Mouse (Mus musculus) brown adipose tissue, adult 24 weeks (tissue): ENCODE measurements around the gene Pfkfb1. TPM values are rescaled to one million over a fixed set of nuclear protein-coding genes. Genes with fewer than 3 reads are reported as not detected.

ENCODE experiments used
- H3K27ac ChIP-seq: fragments of 200-500 bp; replicated peaks from 2 replicates; pipeline ENCODE4 v1.5.1; 2012; ENCODE audit warnings: low read depth, mild to moderate bottlenecking, low read length
- H3K4me1 ChIP-seq: fragments of 200-500 bp; 2 replicates; pipeline ENCODE4 v1.6.1; 2012; ENCODE audit warnings: low read length, mixed read lengths; ENCODE audit not compliant: control insufficient read depth, insufficient read depth, insufficient read length
- H3K4me3 ChIP-seq: fragments of 200-500 bp; 2 replicates; pipeline ENCODE4 v1.5.1; 2012; ENCODE audit warnings: low read depth, mild to moderate bottlenecking, low read length, moderate library complexity; ENCODE audit not compliant: insufficient read depth
- polyA plus RNA-seq: library from polyadenylated mRNA; stranded (reverse); fragments of >200 nt; gene quantifications from 2 replicates; pipeline ENCODE4 v1.2.4, GENCODE M21; 2012; ENCODE audit not compliant: missing spikeins, insufficient read depth, insufficient read length

The Pfkfb1 gene
- polyA plus RNA-seq: 34.1 and 34.2 TPM in 2 replicates

DNA sequence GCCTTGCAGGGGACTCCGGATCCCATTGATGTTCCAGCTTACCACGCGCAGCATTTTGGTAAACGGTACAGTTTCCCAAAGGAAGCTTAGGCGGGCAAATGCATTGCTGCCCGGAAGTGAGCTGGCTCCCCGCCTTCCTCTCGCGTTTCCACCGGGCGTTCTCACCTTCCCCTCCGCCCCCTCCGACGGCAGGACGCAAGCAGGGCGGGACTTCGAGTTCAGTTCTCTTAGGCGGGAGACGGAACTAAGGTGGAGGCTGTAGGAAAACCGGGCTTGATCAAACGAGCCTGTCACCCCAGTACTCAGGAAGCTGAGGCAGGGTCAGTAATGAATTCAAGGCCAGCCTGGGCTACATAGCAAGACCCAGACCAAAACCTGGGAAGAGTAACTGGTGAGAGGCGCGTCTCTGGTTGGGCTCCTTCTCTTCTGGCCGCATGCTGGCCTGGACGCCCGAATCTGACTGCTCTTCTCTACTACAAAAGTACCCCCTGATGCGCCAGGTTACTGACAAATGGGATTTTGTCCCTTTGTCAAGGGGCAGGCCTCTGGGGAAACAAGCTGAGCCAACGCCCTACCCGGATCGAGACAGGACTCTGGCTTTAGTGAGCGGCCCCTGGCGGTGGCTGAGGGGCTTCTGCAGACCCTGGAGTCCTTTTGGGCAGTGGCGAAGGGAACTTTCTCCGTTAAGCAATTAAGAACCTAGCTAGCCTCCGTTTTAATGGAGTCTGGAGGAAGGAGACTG, at the start of gene Pfkfb1:
Pfkfb1 (plus strand) TSS at position 207 of the 742 bp plus-strand sequence.
- Histone ChIP-seq H3K27ac (peak within 1 kb of the TSS; percentile 78), H3K4me3 (peak within 1 kb of the TSS; percentile 73), H3K4me1 (no peaks in the 10 kb centered on the region)

DNA sequence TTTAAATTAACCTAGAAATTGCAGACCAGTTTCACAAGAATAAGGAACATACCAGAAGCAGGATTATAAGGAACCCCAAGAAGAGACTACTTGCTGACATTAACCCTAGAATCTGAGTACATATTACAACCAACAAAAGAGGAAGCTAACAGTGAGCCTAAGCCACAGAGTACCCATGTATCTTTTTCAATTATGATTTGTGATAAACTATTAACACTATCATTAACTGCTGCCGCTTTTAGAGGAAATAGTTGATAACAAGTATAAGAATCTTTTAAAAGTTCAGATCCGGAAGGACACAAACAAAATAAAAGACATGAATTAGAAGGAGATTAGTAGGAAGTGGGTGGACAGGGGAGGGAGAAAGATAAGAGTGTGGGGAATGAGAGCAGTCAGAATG, 47.9 kb upstream of the Pfkfb1 start:
- no peak overlapping the region for H3K27ac ChIP-seq
- no peak overlapping the region for H3K4me3 ChIP-seq
- no peaks in the 10 kb centered on the region for H3K4me1 ChIP-seq

DNA sequence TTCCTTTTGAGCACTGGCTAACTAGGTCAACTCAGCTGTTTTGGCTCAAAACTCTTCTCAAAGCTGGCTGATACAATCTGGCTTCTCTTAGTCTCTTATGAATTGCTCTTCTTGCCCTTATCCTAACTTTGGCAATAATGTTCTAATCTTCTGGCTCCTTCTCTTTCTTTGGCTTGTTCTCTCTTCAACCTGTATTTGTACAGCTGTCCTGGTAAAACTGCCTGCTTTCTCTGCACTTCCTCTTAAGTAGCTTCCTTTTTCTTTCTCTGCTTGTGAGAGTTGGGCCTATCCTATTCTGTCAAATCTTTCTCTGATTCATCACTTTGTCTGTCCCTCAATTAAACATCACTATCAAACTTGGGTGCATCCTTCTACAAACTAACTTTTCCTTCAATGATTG, 46.3 kb upstream of the Pfkfb1 start:
- H3K4me3 ChIP-seq: no peak overlapping the region
- H3K4me1 ChIP-seq: no peaks in the 10 kb centered on the region
- H3K27ac ChIP-seq: no peak overlapping the region

- no peaks in the 10 kb centered on the region for H3K4me1 ChIP-seq
- no peak within 1 kb of the TSS for H3K27ac ChIP-seq
- no peak within 1 kb of the TSS for H3K4me3 ChIP-seq
Measured at GRCm38 (mm10) chrX:150547239-150547638, 40.8 kb upstream of the Pfkfb1 start, which contains the start of gene Alas2. Gene Alas2, plus strand, starts transcription at chrX:150547375.

GRCm38 (mm10) chrX:150549639-150550038, 38.4 kb upstream of the Pfkfb1 start:
- Histone ChIP-seq H3K4me1 (no peaks in the 10 kb centered on the region), H3K27ac (no peak overlapping the region), H3K4me3 (no peak overlapping the region)

DNA sequence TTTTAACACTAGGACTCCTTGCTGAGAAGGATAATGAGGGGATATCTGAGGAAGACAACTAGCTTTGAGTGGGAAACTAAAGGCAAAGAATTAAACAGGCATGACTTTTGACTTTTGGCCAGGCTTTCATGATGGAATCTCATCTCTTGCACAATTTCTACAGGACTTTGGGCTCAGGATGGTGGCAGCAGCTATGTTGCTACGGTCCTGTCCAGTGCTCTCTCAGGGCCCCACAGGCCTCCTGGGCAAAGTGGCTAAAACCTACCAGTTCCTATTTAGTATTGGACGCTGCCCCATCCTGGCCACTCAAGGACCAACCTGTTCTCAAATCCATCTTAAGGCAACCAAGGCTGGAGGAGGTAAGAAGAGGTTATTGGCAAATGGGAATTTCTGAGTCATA, 36.0 kb upstream of the Pfkfb1 start:
- H3K27ac ChIP-seq: no peak overlapping the region

DNA sequence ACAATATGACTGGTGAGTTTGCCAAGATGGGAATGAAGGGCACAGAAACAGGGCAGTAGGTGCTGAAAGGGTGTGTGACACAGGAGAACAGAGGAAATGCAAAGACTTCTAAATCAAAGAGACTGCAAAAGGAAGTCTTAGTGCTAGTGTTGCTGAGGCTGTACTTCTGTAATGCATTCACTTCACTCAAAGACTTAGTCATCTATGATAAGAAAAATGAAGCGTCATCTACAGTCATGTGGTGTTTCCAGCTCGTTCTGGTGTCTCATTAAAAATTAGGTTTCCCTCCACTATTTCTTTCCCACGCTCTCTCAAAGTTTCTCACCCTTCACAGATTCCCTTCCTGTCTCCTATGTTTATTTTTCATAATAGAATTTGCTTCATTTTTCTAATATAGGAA, 34.0 kb upstream of the Pfkfb1 start:
- H3K4me3 ChIP-seq: no peak overlapping the region
- no peak overlapping the region for H3K27ac ChIP-seq
- H3K4me1 ChIP-seq: no peaks in the 10 kb centered on the region

More for the DNA sequence above, 36.0 kb upstream of the Pfkfb1 start:
- Histone ChIP-seq H3K4me1 (no peaks in the 10 kb centered on the region), H3K4me3 (no peak overlapping the region)

DNA sequence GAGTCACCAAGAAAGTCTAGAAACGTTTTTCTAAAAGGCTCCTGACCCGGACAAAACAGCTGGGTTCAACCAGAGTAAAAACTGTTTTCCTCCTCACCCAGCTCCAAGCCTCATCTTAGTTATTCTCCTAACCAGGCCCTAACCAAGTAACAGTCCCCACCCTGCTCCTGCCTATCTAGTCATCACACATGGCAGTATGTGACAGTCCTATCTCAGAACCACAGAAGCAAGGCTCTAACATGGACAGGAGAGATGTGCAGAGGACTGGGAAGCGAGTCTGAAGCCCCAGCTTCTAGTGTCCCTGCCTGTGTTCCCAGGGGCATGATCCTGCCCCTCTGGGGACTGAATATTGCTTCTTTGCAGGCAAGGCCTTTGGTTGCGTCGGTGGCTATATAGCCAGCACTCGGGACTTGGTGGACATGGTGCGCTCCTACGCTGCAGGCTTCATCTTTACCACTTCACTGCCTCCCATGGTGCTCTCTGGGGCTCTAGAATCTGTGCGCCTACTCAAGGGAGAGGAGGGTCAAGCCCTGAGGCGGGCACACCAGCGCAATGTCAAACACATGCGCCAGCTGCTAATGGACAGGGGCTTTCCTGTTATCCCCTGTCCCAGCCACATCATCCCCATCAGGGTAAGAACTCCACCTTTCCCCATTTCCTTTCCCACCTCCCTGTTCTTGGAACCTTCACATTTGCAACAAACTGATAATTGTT, 23.2 kb upstream of the Pfkfb1 start:
- H3K27ac ChIP-seq: no peak overlapping the region
- H3K4me3 ChIP-seq: no peak overlapping the region
- no peaks in the 10 kb centered on the region for H3K4me1 ChIP-seq

DNA sequence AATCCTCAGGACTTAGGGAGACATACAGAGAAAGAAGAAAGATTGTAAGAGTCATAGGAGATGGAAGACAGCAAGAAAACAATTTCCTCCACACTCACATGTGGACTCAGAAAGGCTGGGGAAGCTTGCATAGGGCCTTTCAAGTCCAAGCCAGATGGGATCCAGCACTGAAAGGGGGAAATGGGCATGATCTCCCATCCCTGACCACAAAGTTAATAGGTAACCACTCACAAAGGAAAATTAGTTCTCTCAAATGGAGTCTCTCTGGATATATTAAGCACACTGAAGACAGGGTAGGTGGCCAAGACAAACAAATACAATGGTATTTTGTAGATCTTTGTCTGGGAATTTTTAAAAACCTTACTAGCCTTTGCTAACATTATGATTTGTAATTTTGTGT, 6.1 kb upstream of the Pfkfb1 start:
- Histone ChIP-seq H3K4me3 (no peak overlapping the region), H3K4me1 (no peaks in the 10 kb centered on the region), H3K27ac (no peak overlapping the region)

DNA sequence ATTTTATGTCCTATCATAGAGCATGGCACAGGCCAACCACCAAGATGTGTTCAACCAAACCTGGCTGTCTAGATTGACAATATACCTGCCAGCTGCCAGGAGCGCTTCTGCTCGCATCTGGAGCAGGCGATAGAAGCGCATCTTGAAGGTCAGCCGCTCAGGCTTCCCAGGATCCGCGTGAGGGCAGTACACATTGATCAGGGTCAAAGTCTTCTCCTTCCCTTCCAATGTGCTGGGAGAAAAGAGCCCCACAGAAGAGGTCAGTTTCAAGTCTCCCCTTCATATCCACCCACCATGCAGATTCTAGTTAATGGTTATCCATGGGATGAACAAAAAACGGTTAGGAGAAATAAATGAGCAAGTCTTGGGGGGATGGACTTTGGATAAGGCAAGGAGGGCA, 2.9 kb upstream of the Pfkfb1 start:
- Histone ChIP-seq H3K4me1 (no peaks in the 10 kb centered on the region), H3K27ac (no peak overlapping the region), H3K4me3 (no peak overlapping the region)

- H3K27ac ChIP-seq: peak within 1 kb of the TSS; percentile 85
- H3K4me1 ChIP-seq: no peaks in the 10 kb centered on the region
- peak within 1 kb of the TSS; percentile 73 for H3K4me3 ChIP-seq
Measured at GRCm38 (mm10) chrX:150589696-150590095, 1.7 kb downstream of the Pfkfb1 start, which contains the start of gene Apex2. Gene Apex2, minus strand, starts transcription at chrX:150589868.

GRCm38 (mm10) chrX:150593266-150594035, 5.4 kb downstream of the Pfkfb1 start:
- peak overlapping the region; percentile 92 for H3K27ac ChIP-seq
- peak overlapping the region; percentile 42 for H3K4me3 ChIP-seq
- H3K4me1 ChIP-seq: no peaks in the 10 kb centered on the region

GRCm38 (mm10) chrX:150594176-150594575, 6.1 kb downstream of the Pfkfb1 start:
- Histone ChIP-seq H3K4me3 (peak overlapping the region; percentile 3; the same call in 1 of the 2 replicates), H3K4me1 (no peaks in the 10 kb centered on the region), H3K27ac (peak overlapping the region; percentile 92)

- no peak overlapping the region; the same call in 1 of the 2 replicates for H3K4me3 ChIP-seq
- no peaks in the 10 kb centered on the region for H3K4me1 ChIP-seq
- H3K27ac ChIP-seq: peak overlapping the region; percentile 92
Measured at GRCm38 (mm10) chrX:150595016-150595760, 7.2 kb downstream of the Pfkfb1 start.
